Mouse (Mus musculus) megakaryocyte, adult 5-6 weeks (primary cell): ENCODE measurements around the gene Ccdc134. TPM values are rescaled to one million over a fixed set of nuclear protein-coding genes. Genes with fewer than 3 reads are reported as not detected.

Experiments
- total RNA-seq, 2 experiments: library from RNA; stranded (forward) in 1 of 2; stranded (reverse) in 1 of 2; fragments of 153-499, 151-499 nt in 1 of 2; fragments of 221-1000, 200-1000 nt in 1 of 2; gene quantifications; 2 replicates each; pipeline versions ENCODE4 v1.2.3 to v1.2.4; 2015 to 2017

Gene Ccdc134
- total RNA-seq, 2 experiments from 2014 or later, result 8.8 to 23.5 TPM

Other genes with a start within 250 kb of the Ccdc134 start
- 2.7 and 3.9 TPM in 2 replicates for gene Polr3h, start 201.7 kb upstream of the Ccdc134 start, total RNA-seq (2015)
- gene Polr3h, start 201.7 kb upstream of the Ccdc134 start, total RNA-seq (2017), result 5.5 and 7.8 TPM in 2 replicates
- gene Csdc2, start 191.2 kb upstream of the Ccdc134 start, total RNA-seq (2015), result not detected in 2 replicates
- not detected in 2 replicates for gene Csdc2, start 191.2 kb upstream of the Ccdc134 start, total RNA-seq (2017)
- gene Pmm1, start 167.0 kb upstream of the Ccdc134 start, total RNA-seq (2015), result 10.4 and 10.5 TPM in 2 replicates
- 5.6 and 5.7 TPM in 2 replicates for gene Pmm1, start 167.0 kb upstream of the Ccdc134 start, total RNA-seq (2017)
- gene 1700029P11Rik, start 147.4 kb upstream of the Ccdc134 start, total RNA-seq (2015), result not detected in 2 replicates
- gene 1700029P11Rik, start 147.4 kb upstream of the Ccdc134 start, total RNA-seq (2017), result not detected in 2 replicates
- 28.8 and 36.2 TPM in 2 replicates for gene Xrcc6, start 140.1 kb upstream of the Ccdc134 start, total RNA-seq (2015)
- 82.5 and 83.2 TPM in 2 replicates for gene Xrcc6, start 140.1 kb upstream of the Ccdc134 start, total RNA-seq (2017)
- 19.1 and 26.3 TPM in 2 replicates for gene Desi1, start 94.1 kb upstream of the Ccdc134 start, total RNA-seq (2015)
- 2.6 and 3.9 TPM in 2 replicates for gene Desi1, start 94.1 kb upstream of the Ccdc134 start, total RNA-seq (2017)
- gene Snu13, start 80.3 kb upstream of the Ccdc134 start, total RNA-seq (2015), result 104 and 106 TPM in 2 replicates
- 79.1 and 80.3 TPM in 2 replicates for gene Snu13, start 80.3 kb upstream of the Ccdc134 start, total RNA-seq (2017)
- gene 4930407I10Rik, start 68.8 kb upstream of the Ccdc134 start, total RNA-seq (2015), result not detected in 2 replicates
- not detected in 2 replicates for gene 4930407I10Rik, start 68.8 kb upstream of the Ccdc134 start, total RNA-seq (2017)
- not detected in 2 replicates for gene Mei1, start 57.9 kb upstream of the Ccdc134 start, total RNA-seq (2015)
- not detected in 2 replicates for gene Mei1, start 57.9 kb upstream of the Ccdc134 start, total RNA-seq (2017)
- gene Srebf2, start 19.3 kb downstream of the Ccdc134 start, total RNA-seq (2015), result 39.0 and 40.7 TPM in 2 replicates
- gene Srebf2, start 19.3 kb downstream of the Ccdc134 start, total RNA-seq (2017), result 39.8 and 40.7 TPM in 2 replicates
- 0.14 TPM in 1 of 2 replicates, not detected in the other for gene Shisa8, start 84.9 kb downstream of the Ccdc134 start, total RNA-seq (2015)
- gene Shisa8, start 84.9 kb downstream of the Ccdc134 start, total RNA-seq (2017), result not detected in 2 replicates
- gene Tnfrsf13c, start 96.4 kb downstream of the Ccdc134 start, total RNA-seq (2015), result 1.8 and 2.7 TPM in 2 replicates
- gene Tnfrsf13c, start 96.4 kb downstream of the Ccdc134 start, total RNA-seq (2017), result 1.0 and 1.5 TPM in 2 replicates
- 20.3 and 32.9 TPM in 2 replicates for gene Cenpm, start 116.8 kb downstream of the Ccdc134 start, total RNA-seq (2015)
- 10.0 and 19.5 TPM in 2 replicates for gene Cenpm, start 116.8 kb downstream of the Ccdc134 start, total RNA-seq (2017)
- not detected in 2 replicates for gene 1500009C09Rik, start 124.5 kb downstream of the Ccdc134 start, total RNA-seq (2015)
- gene 1500009C09Rik, start 124.5 kb downstream of the Ccdc134 start, total RNA-seq (2017), result not detected in 2 replicates
- 0.11 TPM in 1 of 2 replicates, not detected in the other for gene Sept3, start 147.0 kb downstream of the Ccdc134 start, total RNA-seq (2015)
- gene Sept3, start 147.0 kb downstream of the Ccdc134 start, total RNA-seq (2017), result 0.08 TPM in 1 of 2 replicates, not detected in the other
- 0.22 TPM in 1 of 2 replicates, not detected in the other for gene Wbp2nl, start 171.0 kb downstream of the Ccdc134 start, total RNA-seq (2015)
- gene Wbp2nl, start 171.0 kb downstream of the Ccdc134 start, total RNA-seq (2017), result not detected in 2 replicates
- 159 and 162 TPM in 2 replicates for gene Naga, start 211.0 kb downstream of the Ccdc134 start, total RNA-seq (2015)
- gene Naga, start 211.0 kb downstream of the Ccdc134 start, total RNA-seq (2017), result 145 and 160 TPM in 2 replicates
- gene Pheta2, start 211.0 kb downstream of the Ccdc134 start, total RNA-seq (2015), result 2.4 and 2.7 TPM in 2 replicates
- gene Pheta2, start 211.0 kb downstream of the Ccdc134 start, total RNA-seq (2017), result 3.5 and 3.7 TPM in 2 replicates
- gene Smdt1, start 211.0 kb downstream of the Ccdc134 start, total RNA-seq (2015), result 226 and 229 TPM in 2 replicates
- 123 and 170 TPM in 2 replicates for gene Smdt1, start 211.0 kb downstream of the Ccdc134 start, total RNA-seq (2017)
- gene Ndufa6, start 226.4 kb downstream of the Ccdc134 start, total RNA-seq (2015), result 254 and 294 TPM in 2 replicates
- gene Ndufa6, start 226.4 kb downstream of the Ccdc134 start, total RNA-seq (2017), result 138 and 158 TPM in 2 replicates